Mouse (Mus musculus) liver, postnatal 0 days (tissue): Measurements from ENCODE around the gene Slc30a10. TPM values are rescaled to one million over a fixed set of nuclear protein-coding genes. Genes with fewer than 3 reads are reported as not detected.

ENCODE experiments used
- ATAC-seq: fragments of 200-750 bp; cut with Nextera tagmentation; 2 replicates; pipeline ENCODE4 v1.8.0; 2017; ENCODE audit warnings: mild to moderate bottlenecking, moderate library complexity
- DNase-seq: peaks from one replicate; pipeline ENCODE4 v3.0.0-alpha.2; 2016
- H3K27ac ChIP-seq: fragments of 300-500 bp; sonication (generic); 2 replicates; pipeline ENCODE4 v1.5.1; 2014; ENCODE audit warnings: antibody characterized with exemption, moderate library complexity, mild to moderate bottlenecking, low read depth
- H3K27me3 ChIP-seq: fragments of 300-500 bp; sonication (generic); 2 replicates; pipeline ENCODE4 v1.6.1; 2014; ENCODE audit warnings: low read length, control low read depth, mixed read lengths; ENCODE audit not compliant: insufficient read depth
- H3K36me3 ChIP-seq: fragments of 300-500 bp; sonication (generic); replicated peaks from 2 replicates; pipeline ENCODE4 v1.6.1; 2014; ENCODE audit warnings: mild to moderate bottlenecking, control low read depth, low read length, moderate library complexity, mixed read lengths; ENCODE audit not compliant: insufficient read depth
- H3K4me1 ChIP-seq: fragments of 300-500 bp; sonication (generic); 2 replicates; pipeline ENCODE4 v1.6.1; 2014; ENCODE audit warnings: antibody characterized with exemption, mild to moderate bottlenecking, control low read depth; ENCODE audit not compliant: insufficient read depth
- H3K4me2 ChIP-seq: fragments of 300-500 bp; sonication (generic); 2 replicates; pipeline ENCODE4 v1.6.1; 2014; ENCODE audit warnings: low read depth, mild to moderate bottlenecking, low read length, moderate library complexity, mixed read lengths
- H3K4me3 ChIP-seq: fragments of 300-500 bp; sonication (generic); 2 replicates; pipeline ENCODE4 v1.5.1; 2014; ENCODE audit warnings: low read depth, low read length
- H3K9ac ChIP-seq: fragments of 300-500 bp; sonication (generic); replicated peaks from 2 replicates; pipeline ENCODE4 v1.6.1; 2014; ENCODE audit warnings: mild to moderate bottlenecking, moderate library complexity
- H3K9me3 ChIP-seq: fragments of 300-500 bp; sonication (generic); 2 replicates; pipeline ENCODE4 v1.6.1; 2016; ENCODE audit warnings: mild to moderate bottlenecking, control low read depth, low read length, mixed read lengths
- CTCF ChIP-seq: sonication (generic); IDR thresholded peaks from 2 replicates; pipeline ENCODE4 v1.5.1; 2016; ENCODE audit warnings: antibody characterized with exemption, low read depth
- EP300 ChIP-seq: IDR thresholded peaks from 2 replicates; pipeline ENCODE4 v1.6.1; 2016; ENCODE audit warnings: antibody characterized with exemption, low read depth, mild to moderate bottlenecking
- WGBS: fragments of 180-500 bp; shearing (Covaris S2); extraction: QIAGEN DNeasy Blood & Tissue Kit; methylation state at CpG from one replicate; pipeline ENCODE4 v1.1.7; 2014; ENCODE audit not compliant: insufficient replicate concordance; 5-methylcytosine and 5-hydroxymethylcytosine counted together
- polyA plus RNA-seq: library from polyadenylated mRNA; unstranded; fragments of >200 nt; fragmentation: Nextera tagmentation; extraction: Ambion mirVana; gene quantifications from 2 replicates; pipeline ENCODE4 v1.2.1, GENCODE M21; 2015

Gene Slc30a10
- polyA plus RNA-seq, 1 experiment from 2014 or later = 9.1 TPM

DNA sequence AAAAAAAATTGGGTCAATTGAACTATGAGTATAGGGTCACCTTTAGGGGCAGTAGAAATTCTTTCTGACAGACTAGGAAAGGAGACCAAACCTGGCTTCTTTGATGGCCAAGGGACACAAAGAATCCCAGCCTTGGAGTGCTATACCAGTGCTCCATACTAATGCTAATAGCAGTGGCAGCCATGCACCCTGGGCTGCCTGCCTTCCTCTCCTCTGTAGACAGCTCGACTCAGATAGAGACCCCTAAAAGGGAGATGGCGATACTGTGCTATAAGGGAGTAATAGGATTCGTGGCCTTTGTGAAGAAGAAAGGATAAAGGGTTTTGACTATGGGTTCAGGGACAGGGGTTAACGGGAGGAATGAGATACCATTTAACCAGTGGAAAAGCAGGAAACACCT is 504 bp upstream of the Slc30a10 start:
- 38% methylated on average over 4 of the region's 4 CpGs for WGBS
- H3K27me3 ChIP-seq = no peaks in the 10 kb centered on the region; the same call in 1 of the 2 replicates
- no peak for TF ChIP-seq EP300
- TF ChIP-seq CTCF = no peak
- peak overlapping the region; percentile 93 for H3K27ac ChIP-seq
- peak overlapping the region; percentile 72 for H3K4me2 ChIP-seq
- ATAC-seq (no peak), DNase-seq (no peak)
- H3K9ac ChIP-seq = no peak overlapping the region; the same call in 1 of the 2 replicates
- H3K4me3 ChIP-seq = peak overlapping the region; percentile 76
- peaks cover 14% of the 10 kb centered on the region for H3K36me3 ChIP-seq
- H3K9me3 ChIP-seq = no peaks in the 10 kb centered on the region
- peaks cover 40% of the 10 kb centered on the region for H3K4me1 ChIP-seq

- H3K27ac ChIP-seq = peak overlapping the region; percentile 93
- peaks cover 20% of the 10 kb centered on the region for H3K36me3 ChIP-seq
- DNase-seq (peak; percentile 59), ATAC-seq (no peak; the same call in 1 of the 2 replicates)
- no peak for TF ChIP-seq CTCF
- no peak for TF ChIP-seq EP300
- H3K4me3 ChIP-seq = peak overlapping the region; percentile 76
- WGBS = under 1% methylated on average over 58 of the region's 71 CpGs
- H3K4me2 ChIP-seq = peak overlapping the region; percentile 72
- H3K9ac ChIP-seq = peak overlapping the region; percentile 78
- H3K4me1 ChIP-seq = peaks cover 46% of the 10 kb centered on the region
- H3K9me3 ChIP-seq = no peaks in the 10 kb centered on the region
- no peaks in the 10 kb centered on the region; the same call in 1 of the 2 replicates for H3K27me3 ChIP-seq
These were observed 480 bp downstream of the Slc30a10 start for GRCm38 (mm10) chr1:185454955-185455701.

GRCm38 (mm10) chr1:185456327-185456726 is 1.7 kb downstream of the Slc30a10 start:
- 44% methylated on average over 9 of the region's 9 CpGs for WGBS
- no peaks in the 10 kb centered on the region for H3K9me3 ChIP-seq
- peaks cover 23% of the 10 kb centered on the region for H3K36me3 ChIP-seq
- H3K4me1 ChIP-seq = peaks cover 49% of the 10 kb centered on the region
- H3K27ac ChIP-seq = peak overlapping the region; percentile 93
- peak overlapping the region; percentile 78 for H3K9ac ChIP-seq
- ATAC-seq = peak; percentile 62
- peak overlapping the region; percentile 76 for H3K4me3 ChIP-seq
- TF ChIP-seq EP300 (peak; percentile 62), CTCF (no peak)
- DNase-seq = peak; percentile 57
- no peaks in the 10 kb centered on the region; the same call in 1 of the 2 replicates for H3K27me3 ChIP-seq
- peak overlapping the region; percentile 72 for H3K4me2 ChIP-seq

GRCm38 (mm10) chr1:185460096-185460495 is 5.4 kb downstream of the Slc30a10 start:
- Histone ChIP-seq H3K27ac (no peak overlapping the region), H3K9ac (no peak overlapping the region; the same call in 1 of the 2 replicates), H3K9me3 (no peaks in the 10 kb centered on the region), H3K4me2 (peak overlapping the region; percentile 72), H3K27me3 (no peaks in the 10 kb centered on the region; the same call in 1 of the 2 replicates), H3K4me1 (peaks cover 39% of the 10 kb centered on the region), H3K4me3 (0 out of 2 replicates have a peak overlapping the region, but pooled peaks have one; percentile 15), H3K36me3 (peaks cover 52% of the 10 kb centered on the region)
- TF ChIP-seq EP300 = no peak
- TF ChIP-seq CTCF = no peak
- DNase-seq = no peak
- ATAC-seq = no peak
- 83% methylated on average over 5 of the region's 5 CpGs for WGBS

- no peak for TF ChIP-seq EP300
- no peak for TF ChIP-seq CTCF
- H3K4me1 ChIP-seq = peaks cover 30% of the 10 kb centered on the region
- H3K36me3 ChIP-seq = peaks cover 47% of the 10 kb centered on the region
- H3K4me2 ChIP-seq = no peak overlapping the region
- H3K9me3 ChIP-seq = no peaks in the 10 kb centered on the region
- H3K27me3 ChIP-seq = no peaks in the 10 kb centered on the region
- DNase-seq (no peak), ATAC-seq (peak; percentile 49)
- no peak overlapping the region for H3K27ac ChIP-seq
- H3K9ac ChIP-seq = no peak overlapping the region
- H3K4me3 ChIP-seq = no peak overlapping the region
- 75% methylated on average over 5 of the region's 5 CpGs for WGBS
These were observed 8.2 kb downstream of the Slc30a10 start for GRCm38 (mm10) chr1:185462889-185463288.

DNA sequence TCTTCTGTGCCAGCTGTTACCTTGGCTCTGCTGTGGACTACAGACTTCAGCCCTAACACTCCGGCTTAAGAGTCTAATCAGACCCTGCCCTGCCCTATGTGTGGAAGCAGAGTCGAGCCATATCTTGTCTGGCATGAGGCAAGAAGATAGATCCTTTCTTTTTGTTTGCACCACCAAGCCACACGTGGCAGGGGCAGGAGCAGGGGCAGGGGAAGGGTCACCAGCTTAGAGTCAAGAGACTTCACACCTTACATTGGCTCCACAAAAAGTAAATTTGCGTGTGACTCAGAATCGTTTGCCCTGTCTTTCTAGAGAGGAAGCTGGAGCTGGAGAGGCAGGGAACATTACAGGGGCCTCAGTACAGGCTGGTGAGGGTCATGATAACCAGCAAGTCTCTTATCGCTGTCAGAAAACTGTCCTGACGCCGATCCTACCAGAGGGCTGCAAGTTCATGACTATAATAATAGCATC is 14.9 kb downstream of the Slc30a10 start:
- ATAC-seq = peak; percentile 72
- H3K4me3 ChIP-seq = no peak overlapping the region
- peak overlapping the region; percentile 51 for H3K4me2 ChIP-seq
- peaks cover 42% of the 10 kb centered on the region for H3K4me1 ChIP-seq
- no peaks in the 10 kb centered on the region for H3K9me3 ChIP-seq
- H3K9ac ChIP-seq = 0 out of 2 replicates have a peak overlapping the region, but pooled peaks have one; percentile 5
- WGBS = 42% methylated on average over 8 of the region's 8 CpGs
- TF ChIP-seq EP300 (peak; percentile 92), CTCF (no peak)
- peak overlapping the region; percentile 93 for H3K27ac ChIP-seq
- peaks cover 15% of the 10 kb centered on the region for H3K36me3 ChIP-seq
- no peak for DNase-seq
- no peaks in the 10 kb centered on the region for H3K27me3 ChIP-seq
